Mouse (Mus musculus) MEL-GATA-1-ER (cell line): ENCODE measurements around the gene Cd59a.
"Not testable (repeated sequence)": the region's sequence is repeated elsewhere in the genome, so short reads cannot be mapped to it uniquely, and the experiment has no call there.

Source experiments
- DNase-seq: peaks from one replicate; pipeline ENCODE4 v3.0.0-alpha.2; 2012; ENCODE audit warnings: low read depth; ENCODE audit errors: extremely low read depth

Gene Cd59a

DNA sequence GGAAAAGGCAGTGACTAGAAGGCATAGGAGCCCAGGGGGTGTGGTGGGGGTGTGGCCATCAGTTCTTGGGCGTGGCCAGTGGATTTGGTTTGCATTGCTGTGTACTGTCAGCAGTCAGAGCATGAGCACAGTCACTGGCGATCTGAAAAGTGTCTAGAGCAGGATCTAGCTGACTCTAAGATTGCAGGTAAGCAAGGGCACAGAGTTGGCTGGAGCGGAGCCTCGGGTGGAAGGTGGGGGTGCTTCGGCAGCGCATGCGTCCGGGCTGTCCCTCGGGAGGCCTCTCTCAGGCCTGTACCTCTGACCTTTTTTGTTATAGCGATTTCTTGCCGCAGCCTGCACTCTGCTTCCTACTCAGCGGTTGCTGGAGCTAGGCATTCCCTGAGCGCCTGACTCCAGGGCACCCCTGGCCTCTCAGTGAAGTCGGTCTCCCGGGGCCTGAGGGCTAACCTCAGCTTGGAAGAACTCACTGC is at the start of gene Cd59a:
Gene Cd59a, plus strand, starts transcription at position 61 of the 473 bp plus-strand sequence.
- DNase-seq: peak; percentile 56

DNA sequence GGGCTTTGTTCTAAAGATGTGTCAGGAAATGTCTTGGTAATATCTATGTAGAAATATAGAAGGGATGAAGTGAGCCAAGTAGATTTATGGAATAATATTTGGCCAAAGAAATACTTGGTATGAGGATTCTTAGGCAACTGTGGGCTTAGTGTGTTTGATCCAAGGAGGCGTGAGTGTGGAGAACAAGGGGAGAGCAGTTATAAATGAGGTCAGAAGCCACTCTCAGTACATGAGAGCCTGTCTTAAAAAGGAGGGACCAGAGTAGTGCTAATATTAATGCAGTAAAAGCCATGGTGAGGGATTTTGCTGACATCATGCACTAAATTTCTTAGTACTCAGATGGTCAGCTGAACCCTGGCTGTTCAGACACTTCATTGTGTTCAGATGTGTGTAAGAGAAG is 37.2 kb upstream of the Cd59a start:
- no peak for DNase-seq

DNA sequence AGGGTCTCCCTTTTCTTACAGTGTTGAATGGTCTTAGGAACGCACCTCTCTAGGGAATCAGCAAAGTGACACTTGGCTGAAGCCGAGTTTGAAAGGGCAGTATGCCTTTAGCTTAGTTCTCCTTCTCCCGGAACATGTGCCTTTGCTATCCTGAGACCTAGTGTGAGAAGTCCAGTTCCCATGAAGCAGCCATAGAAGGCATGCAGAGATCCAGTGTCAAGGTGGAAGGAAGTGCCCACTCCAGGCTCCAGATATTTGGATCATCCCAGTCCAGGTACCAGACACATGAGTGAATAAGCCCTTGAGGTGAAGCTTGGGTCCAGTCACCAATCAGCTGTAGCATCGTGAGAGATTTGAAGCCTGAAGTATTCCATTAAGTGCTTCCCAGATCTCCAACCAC is 36.6 kb upstream of the Cd59a start:
- no peak for DNase-seq

DNA sequence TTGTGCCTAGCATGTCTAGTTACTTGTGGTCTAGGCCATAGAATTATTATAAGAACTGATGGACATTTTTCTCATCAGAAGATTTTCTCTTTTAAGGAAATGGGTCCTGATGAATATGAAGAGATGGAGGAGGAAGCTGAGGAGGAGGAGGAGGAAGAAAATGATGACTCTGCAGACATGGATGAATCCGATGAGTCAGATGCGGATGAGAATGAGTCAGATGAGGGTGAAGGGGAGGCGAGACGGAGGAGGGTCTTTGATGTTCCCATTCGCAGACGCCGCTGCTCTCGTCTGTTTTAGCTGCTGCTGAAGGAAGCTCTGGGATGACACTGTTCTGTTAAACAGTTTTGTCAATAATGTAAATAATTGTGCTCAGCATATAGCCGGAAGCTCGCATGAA is 35.8 kb upstream of the Cd59a start:
- DNase-seq: no peak

DNA sequence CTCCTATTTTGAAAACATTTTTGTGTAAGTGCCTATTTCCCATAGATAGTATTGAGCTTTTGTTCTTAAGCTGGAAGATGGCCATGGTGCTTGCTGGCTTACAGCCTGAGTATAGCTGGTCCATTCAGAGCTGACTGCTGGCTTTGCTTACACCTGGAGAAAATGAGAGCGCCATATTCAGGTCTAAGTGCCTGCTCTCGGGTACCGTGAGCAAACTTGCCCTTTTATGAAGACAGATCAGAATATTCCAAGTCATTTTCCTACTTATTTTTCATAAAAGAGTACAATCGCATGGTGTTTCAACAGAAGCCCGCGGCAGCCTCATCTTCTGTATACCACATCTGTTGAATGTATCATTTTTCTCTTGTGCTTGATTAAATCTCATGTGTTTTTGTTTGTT is 34.6 kb upstream of the Cd59a start:
- no peak for DNase-seq

DNA sequence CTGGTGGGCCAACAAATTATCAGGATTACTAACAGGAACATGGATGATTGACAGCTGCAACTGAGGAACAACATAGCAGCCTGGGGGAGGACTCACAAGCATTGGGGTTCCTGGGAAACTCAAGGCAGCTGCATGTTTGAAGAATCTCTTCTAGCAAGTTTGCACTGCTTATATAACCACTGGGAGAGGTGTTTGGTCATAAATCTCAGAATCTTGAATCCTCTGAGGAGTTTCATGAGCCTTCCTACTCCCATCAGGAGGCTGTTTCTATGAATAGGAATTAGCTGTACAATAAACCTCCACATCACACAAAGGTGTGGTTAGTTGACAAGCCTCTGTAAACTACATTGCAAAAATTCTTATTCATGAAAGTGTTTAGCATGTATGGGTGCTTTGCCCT is 32.9 kb upstream of the Cd59a start:
- no peak for DNase-seq

DNA sequence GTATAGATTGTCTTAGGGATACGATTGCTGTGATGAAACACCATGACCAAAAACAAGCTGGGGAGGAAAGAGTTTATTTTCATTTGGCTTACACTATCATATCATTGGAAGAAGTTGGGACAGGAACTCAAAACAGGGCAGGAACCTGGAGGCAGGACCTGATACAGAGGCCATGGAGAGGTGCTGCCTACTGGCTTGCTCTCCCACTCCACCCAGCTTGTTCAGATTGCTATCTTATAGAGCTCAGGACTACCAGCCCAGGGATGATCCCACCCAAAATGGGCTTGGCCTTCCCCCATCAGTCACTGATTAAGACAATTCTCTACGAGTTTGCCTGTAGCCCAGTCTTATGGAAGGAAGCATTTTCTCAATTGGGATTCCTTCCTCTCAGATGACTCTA is 31.4 kb upstream of the Cd59a start:
- no peak for DNase-seq

DNA sequence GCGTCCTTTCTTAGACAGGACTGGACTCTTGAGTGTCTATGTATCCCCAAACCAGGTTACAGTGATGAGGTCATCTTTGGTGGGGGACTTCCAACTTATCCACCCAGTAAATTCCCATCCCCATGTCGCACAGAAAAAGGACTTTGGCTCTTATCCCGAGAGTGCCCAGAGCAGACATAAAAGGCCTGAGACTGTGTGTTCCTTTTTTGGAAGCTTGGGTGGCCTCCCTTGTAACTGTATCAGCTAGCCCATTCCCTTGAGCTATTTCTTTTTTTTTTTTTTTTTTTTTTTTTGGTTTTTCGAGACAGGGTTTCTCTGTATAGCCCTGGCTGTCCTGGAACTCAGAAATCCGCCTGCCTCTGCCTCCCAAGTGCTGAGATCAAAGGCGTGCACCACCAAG is 30.1 kb upstream of the Cd59a start, which contains the start of gene Gm10912:
Gene Gm10912, plus strand, starts transcription at position 301 of the 400 bp plus-strand sequence.
- not testable (repeated sequence) for DNase-seq

DNA sequence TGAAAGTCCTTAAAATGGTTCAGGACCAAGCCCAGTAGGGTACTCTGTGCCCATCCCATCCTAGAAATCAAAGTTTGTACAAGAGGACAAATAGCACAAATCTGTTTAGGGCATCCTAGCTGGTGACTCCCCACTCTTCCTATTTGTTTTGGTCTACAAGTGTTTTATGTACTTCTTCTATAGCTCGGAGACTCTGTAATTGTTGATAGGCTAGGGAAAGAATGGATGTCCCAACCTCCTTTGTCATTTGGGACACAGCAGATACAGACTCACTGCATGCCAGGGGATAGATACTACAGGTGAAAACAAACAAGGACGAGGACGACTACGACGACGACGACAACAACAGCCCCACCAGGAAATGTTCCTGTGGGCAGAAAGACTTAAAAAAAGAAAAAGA is 27.2 kb upstream of the Cd59a start, which contains the start of gene Gm10799:
Gene Gm10799, minus strand, starts transcription at position 101 of the 400 bp plus-strand sequence.
- DNase-seq: not testable (repeated sequence)

DNA sequence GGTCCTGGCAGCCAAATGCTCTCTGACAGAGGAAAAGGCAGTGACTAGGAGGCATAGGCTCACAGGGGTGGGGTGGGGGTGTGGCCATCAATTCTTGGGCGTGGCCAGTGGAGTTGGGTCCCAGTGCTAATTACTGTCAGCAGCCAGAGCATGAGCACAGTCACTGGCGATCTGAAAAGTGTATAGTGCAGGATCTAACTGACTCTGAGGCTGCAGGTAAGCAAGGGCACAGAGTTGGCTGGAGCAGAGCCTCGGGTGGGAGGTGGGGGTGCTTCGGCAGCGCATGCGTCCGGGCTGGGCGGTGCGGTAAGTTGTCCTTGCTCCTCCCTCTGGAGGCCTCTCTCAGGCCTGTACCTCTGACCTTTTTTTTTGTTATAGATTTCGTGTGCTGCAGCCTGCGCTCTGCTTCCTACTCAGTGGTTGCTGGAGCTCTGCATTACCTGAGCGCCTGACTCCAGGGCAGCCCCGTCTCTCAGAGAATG is 25.9 kb upstream of the Cd59a start, which contains the start of gene Cd59b:
Gene Cd59b, plus strand, starts transcription at position 146 of the 482 bp plus-strand sequence.
- peak; percentile 39 for DNase-seq

DNA sequence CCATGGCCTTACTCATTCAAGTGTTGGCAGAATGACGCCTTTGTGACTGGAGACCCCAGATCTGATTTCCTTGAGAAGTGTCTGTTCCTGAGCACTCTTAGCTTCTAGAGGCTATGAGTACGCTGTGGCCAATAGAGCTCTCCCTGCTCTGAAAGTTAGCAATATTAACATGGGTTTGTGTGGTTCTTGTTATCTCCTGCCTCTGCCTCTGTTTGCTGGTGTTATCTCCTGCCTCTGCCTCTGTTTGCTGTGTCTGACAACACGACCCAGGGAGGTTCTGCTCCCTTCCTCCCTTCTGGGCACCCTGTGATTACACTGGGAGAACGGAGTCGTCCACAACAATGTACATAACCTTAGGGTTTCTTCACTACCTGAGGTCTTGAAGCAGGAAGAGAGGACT is 17.3 kb upstream of the Cd59a start:
- peak; percentile 69 for DNase-seq

DNA sequence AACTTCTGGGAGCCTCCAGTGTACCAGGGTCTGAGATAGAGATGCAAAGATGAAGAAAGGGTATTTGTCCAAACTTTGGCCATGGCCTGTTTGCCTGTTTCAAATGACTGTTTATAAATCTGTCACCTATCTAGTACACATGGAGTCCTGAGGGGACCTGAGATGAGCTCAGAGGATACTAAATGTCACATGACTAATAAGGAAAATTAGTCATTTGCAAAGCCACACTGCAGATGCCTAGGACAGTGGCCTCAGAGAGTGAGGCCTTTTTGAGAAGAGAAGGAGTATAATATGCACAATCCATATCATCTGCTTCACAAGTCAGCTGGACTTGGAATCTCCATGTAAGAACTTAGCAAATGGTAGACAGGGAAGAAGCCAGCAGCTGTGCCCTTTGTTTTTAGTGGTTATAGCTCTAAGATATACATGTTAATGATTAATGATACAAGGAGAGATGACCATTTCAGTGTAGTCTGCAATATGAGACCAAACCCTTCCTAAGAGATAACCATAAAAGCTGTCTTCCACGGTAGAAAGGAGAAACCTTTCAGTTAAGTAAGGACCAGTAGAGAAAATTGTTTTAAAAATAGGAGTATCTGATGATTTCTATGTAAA is 14.1 kb upstream of the Cd59a start:
- not testable (repeated sequence) for DNase-seq

DNA sequence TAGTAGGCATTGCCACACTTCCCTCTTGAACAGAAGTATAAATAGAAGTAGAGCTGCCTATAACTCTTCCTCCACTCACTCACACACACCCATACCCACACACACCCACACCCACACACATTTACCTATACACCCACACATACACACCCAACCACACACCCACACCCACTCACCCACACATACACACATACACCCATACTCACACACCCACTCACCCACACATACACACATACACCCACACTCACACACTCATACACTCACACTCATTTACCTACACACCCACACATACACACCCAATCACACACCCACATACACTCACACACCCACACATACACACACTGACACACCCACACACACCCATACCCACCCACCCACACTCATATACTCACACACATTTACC is 13.1 kb upstream of the Cd59a start:
- DNase-seq: no peak

DNA sequence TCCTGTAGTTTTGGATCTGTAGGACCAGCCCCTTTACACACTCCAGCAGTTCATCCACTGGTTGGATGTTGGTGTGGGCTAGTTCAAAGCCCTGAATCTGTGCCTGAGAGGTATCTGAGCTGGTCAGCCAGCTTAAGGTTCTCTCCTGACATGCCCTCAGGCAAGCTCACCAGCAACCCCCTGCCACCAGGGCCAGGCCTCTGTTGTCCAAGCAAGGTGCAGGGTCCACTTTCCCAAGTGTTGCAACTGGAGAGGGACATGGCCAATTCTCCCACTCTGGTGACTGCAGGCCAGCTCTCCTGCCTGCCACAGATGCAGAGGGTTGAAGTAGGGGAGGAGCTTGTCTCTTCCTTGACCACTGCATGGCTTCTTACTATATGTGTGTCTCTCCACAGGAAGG is 11.6 kb upstream of the Cd59a start:
- DNase-seq: not testable (repeated sequence)

DNA sequence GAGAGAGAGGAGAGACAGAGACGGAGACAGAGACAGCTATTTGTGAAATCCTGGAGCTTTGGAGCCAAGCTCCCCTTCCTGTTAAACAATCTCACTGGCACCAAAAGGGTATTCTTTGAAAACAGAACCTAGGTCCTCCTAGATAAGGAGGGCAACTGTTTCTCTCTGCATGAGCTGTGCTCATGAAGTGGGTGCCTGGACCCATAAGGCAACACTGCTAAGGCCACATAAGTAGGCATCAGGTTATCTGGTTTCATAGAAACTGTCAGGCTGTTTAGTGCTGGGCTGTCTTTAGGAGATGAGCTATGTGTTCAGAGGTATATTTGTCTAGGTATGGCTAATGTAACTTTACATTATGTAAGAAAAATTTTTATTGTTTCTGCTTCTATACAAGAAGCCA is 8.0 kb upstream of the Cd59a start:
- DNase-seq: peak; percentile 21

DNA sequence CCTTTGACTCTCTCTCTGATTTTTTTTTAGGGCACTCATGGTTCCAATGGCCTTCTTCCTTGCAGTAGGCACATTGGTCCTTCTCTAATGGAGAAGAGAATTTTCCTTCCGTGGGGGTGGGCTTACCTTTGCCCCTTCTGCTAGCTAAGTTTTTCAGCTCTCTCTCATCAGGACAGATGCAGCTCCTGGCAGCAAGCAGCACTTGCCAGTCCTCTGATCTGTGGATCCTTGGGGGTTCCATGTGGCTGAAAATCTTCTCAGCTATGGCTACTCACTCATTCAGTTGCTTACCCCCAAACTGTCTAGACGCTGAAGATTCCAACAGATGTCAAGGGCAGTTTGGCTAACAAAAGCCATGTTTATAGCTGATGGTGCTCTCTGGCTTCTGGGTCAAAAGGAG is 2.3 kb upstream of the Cd59a start:
- no peak for DNase-seq

DNA sequence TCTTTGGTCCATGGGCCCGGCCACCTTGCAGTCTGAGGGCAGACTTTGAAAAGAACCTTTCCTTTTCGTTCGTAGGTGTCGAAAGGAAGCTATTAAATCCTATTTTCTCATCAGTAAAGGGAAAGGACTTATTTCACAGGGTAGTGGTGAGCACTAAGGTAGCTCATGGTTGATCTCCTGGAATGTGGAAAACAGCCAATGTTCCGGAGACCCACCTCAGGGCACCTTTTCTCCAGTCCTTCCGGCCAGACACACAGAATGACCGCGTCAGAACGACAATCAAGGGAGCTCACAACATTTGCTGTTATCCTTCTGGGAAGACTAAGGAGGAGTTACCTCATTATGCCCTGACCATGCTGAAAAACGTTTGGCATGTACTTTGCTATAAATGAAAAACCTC is 655 bp downstream of the Cd59a start:
- no peak for DNase-seq

DNA sequence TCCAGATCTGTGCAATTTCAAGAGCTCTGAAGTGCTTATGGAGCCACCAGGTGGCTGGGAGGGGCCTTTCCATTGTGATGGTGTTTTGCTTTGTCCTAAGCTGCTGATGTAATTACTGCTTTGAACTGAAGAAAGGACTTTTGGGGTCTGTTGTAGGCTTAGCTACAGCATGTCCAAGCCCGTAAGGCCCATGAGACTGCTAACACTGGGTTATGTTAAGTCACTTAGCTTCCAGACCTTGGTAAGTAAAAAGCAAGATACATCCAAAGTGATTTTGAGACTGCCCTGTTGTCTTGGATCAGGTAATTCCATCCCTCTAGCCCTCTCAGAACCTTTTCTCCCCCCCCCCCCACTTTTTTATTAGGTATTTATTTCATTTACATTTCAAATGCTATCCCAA is 1.2 kb downstream of the Cd59a start:
- DNase-seq: not testable (repeated sequence)

DNA sequence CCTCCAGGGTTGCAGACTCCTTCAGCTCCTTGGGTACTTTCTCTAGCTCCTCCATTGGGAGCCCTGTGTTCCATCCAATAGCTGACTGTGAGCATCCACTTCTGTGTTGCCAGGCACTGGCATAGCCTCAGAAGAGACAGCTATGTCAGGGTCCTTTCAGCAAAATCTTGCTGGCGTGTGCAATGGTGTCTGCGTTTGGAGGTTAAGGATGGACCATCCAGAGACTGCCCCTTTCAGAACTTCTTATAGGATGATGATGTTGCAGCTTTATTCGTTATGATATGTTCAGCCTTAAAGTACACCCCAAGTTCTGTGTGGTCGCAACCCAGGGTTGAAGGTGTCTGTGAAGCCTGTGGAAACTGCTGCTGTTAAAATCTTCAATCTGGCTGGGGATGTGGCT is 1.8 kb downstream of the Cd59a start:
- DNase-seq: not testable (repeated sequence)

DNA sequence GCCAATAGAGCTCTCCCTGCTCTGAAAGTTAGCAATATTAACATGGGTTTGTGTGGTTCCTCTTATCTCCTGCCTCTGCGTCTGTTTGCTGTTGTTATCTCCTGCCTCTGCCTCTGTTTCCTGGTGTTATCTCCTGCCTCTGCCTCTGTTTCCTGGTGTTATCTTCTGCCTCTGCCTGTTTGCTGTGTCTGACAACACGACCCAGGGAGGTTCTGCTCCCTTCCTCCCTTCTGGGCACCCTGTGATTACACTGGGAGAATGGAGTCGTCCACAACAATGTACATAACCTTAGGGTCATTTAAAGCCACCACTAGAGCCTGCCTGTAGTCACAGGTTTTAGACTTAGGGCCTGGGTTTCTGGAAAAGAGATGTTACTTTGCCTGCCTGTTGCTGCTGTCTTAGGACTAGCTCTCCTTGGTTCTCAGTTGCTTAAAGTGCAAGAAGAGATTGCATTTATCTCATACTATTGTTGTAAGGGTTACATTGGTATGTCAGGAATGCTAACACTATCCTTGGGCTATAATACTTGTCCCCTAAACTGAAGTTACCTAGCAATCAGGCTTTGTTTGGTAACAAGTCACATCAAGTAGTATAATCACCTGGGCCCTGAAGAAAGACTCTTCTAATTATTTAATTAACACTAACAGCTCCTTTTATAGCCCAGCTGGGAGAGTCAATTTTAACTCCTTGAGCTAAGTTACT is 3.1 kb downstream of the Cd59a start:
- DNase-seq: peak; percentile 62

DNA sequence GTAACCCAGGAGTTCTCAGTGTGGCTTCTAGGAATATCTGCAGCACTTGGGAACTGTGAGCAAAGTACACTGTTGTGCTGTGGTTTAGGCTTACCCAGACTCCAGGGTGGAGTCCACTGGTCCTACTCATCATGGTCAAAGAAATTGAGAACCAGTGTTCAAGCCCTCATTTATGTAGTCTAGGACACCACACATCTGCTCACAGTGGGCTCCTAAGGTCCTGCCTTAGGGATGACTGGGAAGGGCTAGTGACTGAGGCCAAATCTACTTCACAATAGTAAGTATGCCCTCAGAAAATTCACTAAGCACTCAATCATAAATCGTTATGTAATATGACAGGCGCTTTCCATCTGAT is 3.6 kb downstream of the Cd59a start:
- DNase-seq: no peak

DNA sequence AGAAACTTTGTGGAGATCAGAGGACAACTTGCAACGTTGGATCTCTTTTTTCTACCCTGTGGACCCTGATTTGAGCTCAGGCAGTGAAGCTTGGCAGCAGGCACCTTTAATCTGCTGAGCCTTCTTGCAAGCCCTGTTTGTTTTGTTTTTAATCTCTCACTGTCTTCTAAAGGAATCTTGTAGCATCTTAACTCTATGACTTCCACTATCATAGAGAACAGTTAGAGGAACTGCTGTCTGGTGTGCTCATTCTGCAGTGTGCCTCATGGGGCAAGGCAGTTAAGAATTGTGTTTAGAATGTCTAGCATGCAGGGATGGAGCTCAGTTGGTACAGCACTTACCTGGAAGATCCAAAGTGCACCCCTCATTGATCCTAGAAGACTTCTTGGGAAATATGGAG is 4.3 kb downstream of the Cd59a start:
- DNase-seq: no peak

DNA sequence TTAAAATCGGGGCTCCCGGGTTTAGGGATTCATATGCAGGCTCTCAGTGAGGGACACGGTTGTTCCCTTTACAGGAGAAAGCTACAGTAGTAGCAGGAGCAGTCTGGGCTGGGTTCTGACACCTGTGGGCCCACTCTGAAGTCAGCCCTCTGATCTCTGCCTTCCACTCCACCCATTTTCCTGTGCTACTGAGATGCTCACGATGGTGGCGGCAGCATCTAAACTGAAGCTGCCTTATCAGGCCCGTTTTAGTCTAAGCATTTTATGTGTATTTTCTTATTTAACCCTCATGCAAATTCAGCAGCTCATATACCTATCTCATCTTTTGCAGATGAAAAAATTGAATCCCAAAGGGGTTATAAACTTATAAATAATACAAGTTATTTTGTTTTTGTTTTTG is 9.2 kb downstream of the Cd59a start:
- no peak for DNase-seq
